Mouse (Mus musculus) embryonic facial prominence, embryonic 13.5 days (tissue): ENCODE results near the gene Glis1. TPM values are rescaled to one million over a fixed set of nuclear protein-coding genes. Genes with fewer than 3 reads are reported as not detected.

ENCODE experiments used
- ATAC-seq: fragments of 200-750 bp; cut with Nextera tagmentation; 2 replicates; pipeline ENCODE4 v1.8.0; 2017; ENCODE audit warnings: low read depth; ENCODE audit not compliant: insufficient number of reproducible peaks, insufficient read depth, low FRiP score, low TSS enrichment
- H3K27ac ChIP-seq: fragments of 300-500 bp; sonication (generic); 2 replicates; pipeline ENCODE4 v1.5.1; 2015; ENCODE audit warnings: moderate library complexity, mild to moderate bottlenecking, inconsistent platforms
- H3K27me3 ChIP-seq: fragments of 300-500 bp; sonication (generic); 2 replicates; pipeline ENCODE4 v1.6.1; 2015; ENCODE audit warnings: mild to moderate bottlenecking, inconsistent platforms
- H3K36me3 ChIP-seq: fragments of 300-500 bp; sonication (generic); 2 replicates; pipeline ENCODE4 v1.6.1; 2015; ENCODE audit warnings: mild to moderate bottlenecking, inconsistent platforms
- H3K4me1 ChIP-seq: fragments of 300-500 bp; sonication (generic); 2 replicates; pipeline ENCODE4 v1.6.1; 2015; ENCODE audit warnings: inconsistent platforms
- H3K4me2 ChIP-seq: fragments of 300-500 bp; sonication (generic); 2 replicates; pipeline ENCODE4 v1.6.1; 2015; ENCODE audit warnings: moderate library complexity, mild to moderate bottlenecking, inconsistent platforms
- H3K4me3 ChIP-seq: fragments of 300-500 bp; sonication (generic); 2 replicates; pipeline ENCODE4 v1.5.1; 2015; ENCODE audit warnings: mild to moderate bottlenecking, inconsistent platforms
- H3K9ac ChIP-seq: fragments of 300-500 bp; sonication (generic); 2 replicates; pipeline ENCODE4 v1.6.1; 2015; ENCODE audit warnings: mild to moderate bottlenecking, inconsistent platforms
- H3K9me3 ChIP-seq: fragments of 300-500 bp; sonication (generic); 2 replicates; pipeline ENCODE4 v1.6.1; 2016; ENCODE audit warnings: inconsistent platforms
- WGBS: fragments of 180-500 bp; shearing (Covaris S2); methylation state at CpG from one replicate; pipeline ENCODE4 v1.1.7; 2015; ENCODE audit warnings: mixed read lengths; 5-methylcytosine and 5-hydroxymethylcytosine counted together
- polyA plus RNA-seq: library from polyadenylated mRNA; unstranded; fragments of >200 nt; fragmentation: Nextera tagmentation; extraction: Ambion mirVana; gene quantifications from 2 replicates; pipeline ENCODE4 v1.2.1, GENCODE M21; 2015

Glis1 gene
- polyA plus RNA-seq, 1 experiment from 2014 or later: 60.4 TPM

DNA sequence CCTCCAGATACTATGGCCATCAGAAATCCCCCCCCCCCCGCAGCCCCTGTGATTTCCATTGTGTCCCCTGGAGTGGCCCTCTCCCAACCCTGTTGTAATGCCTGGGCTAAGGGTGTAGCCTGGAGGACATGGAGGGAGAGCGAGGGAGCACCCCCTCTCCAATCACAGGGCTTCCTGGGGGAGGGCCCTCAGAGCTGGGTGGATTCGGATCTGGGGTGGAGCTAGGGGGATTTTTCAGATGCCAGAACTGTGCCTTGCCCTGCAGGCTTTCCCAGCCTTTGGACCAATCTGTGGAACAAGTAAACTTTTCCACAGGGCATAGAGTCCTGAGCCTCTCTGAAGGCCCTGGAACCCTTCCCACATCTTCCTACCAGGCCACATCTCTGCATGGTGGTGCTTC lies 116.2 kb downstream of the Glis1 start:
- Histone ChIP-seq H3K9ac (no peak overlapping the region), H3K36me3 (no peaks in the 10 kb centered on the region), H3K4me3 (no peak overlapping the region), H3K4me1 (peaks cover 61% of the 10 kb centered on the region), H3K27ac (peak overlapping the region; percentile 72), H3K4me2 (no peak overlapping the region), H3K27me3 (no peaks in the 10 kb centered on the region), H3K9me3 (no peaks in the 10 kb centered on the region)
- no peak for ATAC-seq
- WGBS: 46% methylated on average over 3 of the region's 3 CpGs

DNA sequence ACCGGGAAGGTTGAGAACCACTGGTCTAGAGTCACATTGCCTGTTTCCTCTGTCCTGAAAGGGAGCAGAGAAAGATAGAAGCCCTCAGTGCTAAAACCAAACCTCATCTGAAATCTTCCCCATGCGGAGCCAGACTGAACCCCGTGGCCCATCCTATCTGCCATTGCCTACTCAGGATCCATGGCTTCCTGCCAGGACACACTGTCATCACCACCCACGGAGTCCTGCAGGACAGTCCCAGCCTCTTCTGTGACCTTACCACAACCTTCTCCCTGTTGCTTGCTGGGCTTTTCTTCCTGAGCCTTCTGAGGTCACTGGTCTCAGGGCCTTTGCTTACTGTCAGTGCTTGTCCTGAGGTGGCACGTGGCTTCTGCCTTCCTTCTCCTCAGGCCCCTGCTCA lies 118.3 kb downstream of the Glis1 start:
- no peaks in the 10 kb centered on the region for H3K9me3 ChIP-seq
- ATAC-seq: no peak
- H3K4me2 ChIP-seq: no peak overlapping the region
- H3K27ac ChIP-seq: no peak overlapping the region
- no peaks in the 10 kb centered on the region for H3K36me3 ChIP-seq
- WGBS: 77% methylated on average over 5 of the region's 5 CpGs
- no peak overlapping the region for H3K4me3 ChIP-seq
- no peak overlapping the region for H3K9ac ChIP-seq
- peaks cover 65% of the 10 kb centered on the region for H3K4me1 ChIP-seq
- H3K27me3 ChIP-seq: no peaks in the 10 kb centered on the region

DNA sequence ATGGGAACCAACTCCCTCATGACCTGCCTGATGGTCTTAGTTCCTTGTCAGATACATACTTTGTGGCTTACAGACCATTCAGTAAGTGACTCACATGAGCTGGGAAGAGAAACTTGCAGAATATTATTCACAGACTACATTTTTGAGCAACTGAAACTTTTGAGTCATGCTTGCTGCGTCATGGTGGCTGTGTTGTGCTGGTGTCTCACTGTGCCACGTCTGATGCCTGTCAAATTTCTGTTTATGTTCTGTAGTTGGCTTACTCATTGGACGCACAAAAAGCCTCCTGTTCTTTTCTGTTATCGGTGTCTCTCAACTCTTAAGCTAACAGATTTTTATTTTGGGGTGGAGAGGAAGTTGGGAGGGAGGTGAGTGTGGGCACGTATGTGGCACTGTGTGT lies 119.4 kb downstream of the Glis1 start:
- H3K4me3 ChIP-seq: no peak overlapping the region
- no peak overlapping the region for H3K27ac ChIP-seq
- no peaks in the 10 kb centered on the region for H3K9me3 ChIP-seq
- ATAC-seq: no peak
- no peak overlapping the region for H3K4me2 ChIP-seq
- no peak overlapping the region for H3K9ac ChIP-seq
- no peaks in the 10 kb centered on the region for H3K36me3 ChIP-seq
- 68% methylated on average over 5 of the region's 5 CpGs for WGBS
- no peaks in the 10 kb centered on the region for H3K27me3 ChIP-seq
- peaks cover 74% of the 10 kb centered on the region for H3K4me1 ChIP-seq

DNA sequence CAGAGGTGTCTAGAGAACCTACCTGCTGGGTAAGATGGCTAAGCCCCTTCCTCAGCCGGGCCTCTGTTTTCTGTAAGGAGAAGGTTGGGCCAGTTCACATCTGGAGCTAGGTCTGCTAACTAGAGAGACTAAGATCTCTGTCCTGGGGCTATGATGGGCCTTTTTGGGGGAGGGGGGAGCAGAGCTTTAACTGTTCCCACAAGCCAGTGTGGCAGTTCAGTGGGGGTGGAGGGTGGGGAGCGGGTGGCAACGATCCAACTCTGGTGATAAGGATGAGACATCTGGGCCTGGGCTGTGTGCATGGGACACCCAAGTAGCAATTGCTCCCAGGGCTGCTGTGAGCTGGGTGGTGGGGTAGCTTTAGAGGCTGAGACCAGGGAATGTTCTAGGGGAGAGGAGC lies 124.4 kb downstream of the Glis1 start:
- Histone ChIP-seq H3K4me3 (no peak overlapping the region), H3K9me3 (no peaks in the 10 kb centered on the region), H3K4me1 (peaks cover 56% of the 10 kb centered on the region), H3K9ac (no peak overlapping the region), H3K27me3 (no peaks in the 10 kb centered on the region), H3K36me3 (no peaks in the 10 kb centered on the region), H3K4me2 (no peak overlapping the region), H3K27ac (peak overlapping the region; percentile 16; the same call in 1 of the 2 replicates)
- WGBS: 23% methylated on average over 3 of the region's 3 CpGs
- ATAC-seq: no peak

DNA sequence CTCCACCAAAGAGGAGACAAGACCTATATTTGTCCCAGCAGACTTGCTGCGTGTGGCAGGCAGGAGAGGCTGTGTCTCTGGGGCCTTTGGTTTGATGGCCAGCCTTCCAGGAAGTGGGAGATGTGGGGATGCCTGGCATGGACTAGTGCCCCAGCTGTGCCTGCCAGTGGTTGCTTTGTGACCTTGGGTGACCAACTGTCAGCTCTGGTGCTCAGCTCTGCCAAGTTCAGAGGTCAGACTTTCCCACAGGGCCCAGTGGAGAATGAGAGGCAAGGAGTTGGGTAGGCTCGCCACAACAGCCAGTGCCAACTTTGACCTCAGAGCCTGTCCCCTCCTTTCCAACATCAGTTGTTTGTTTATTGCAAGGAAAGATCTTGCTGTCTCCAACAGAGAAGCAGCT lies 126.7 kb downstream of the Glis1 start:
- ATAC-seq: no peak
- H3K9me3 ChIP-seq: no peaks in the 10 kb centered on the region
- H3K9ac ChIP-seq: no peak overlapping the region
- no peaks in the 10 kb centered on the region for H3K36me3 ChIP-seq
- no peaks in the 10 kb centered on the region for H3K27me3 ChIP-seq
- H3K4me3 ChIP-seq: no peak overlapping the region
- H3K4me1 ChIP-seq: peaks cover 56% of the 10 kb centered on the region
- no peak overlapping the region for H3K4me2 ChIP-seq
- no peak overlapping the region for H3K27ac ChIP-seq
- 88% methylated on average over 2 of the region's 2 CpGs for WGBS

DNA sequence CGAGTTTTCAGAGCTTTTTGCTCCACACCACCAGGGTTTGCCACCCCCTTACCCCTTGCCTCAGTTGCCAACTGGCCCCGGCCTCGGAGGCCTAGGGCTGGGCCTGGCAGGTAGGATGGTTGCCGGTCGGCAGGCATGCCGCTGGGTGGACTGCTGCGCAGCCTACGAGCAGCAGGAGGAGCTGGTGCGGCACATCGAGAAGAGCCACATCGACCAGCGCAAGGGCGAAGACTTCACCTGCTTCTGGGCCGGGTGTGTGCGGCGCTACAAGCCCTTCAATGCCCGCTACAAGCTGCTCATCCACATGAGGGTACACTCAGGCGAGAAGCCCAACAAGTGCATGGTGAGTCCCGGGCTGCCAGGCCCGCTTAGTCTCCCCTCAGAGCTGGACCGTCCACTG lies 133.8 kb downstream of the Glis1 start:
- no peak for ATAC-seq

DNA sequence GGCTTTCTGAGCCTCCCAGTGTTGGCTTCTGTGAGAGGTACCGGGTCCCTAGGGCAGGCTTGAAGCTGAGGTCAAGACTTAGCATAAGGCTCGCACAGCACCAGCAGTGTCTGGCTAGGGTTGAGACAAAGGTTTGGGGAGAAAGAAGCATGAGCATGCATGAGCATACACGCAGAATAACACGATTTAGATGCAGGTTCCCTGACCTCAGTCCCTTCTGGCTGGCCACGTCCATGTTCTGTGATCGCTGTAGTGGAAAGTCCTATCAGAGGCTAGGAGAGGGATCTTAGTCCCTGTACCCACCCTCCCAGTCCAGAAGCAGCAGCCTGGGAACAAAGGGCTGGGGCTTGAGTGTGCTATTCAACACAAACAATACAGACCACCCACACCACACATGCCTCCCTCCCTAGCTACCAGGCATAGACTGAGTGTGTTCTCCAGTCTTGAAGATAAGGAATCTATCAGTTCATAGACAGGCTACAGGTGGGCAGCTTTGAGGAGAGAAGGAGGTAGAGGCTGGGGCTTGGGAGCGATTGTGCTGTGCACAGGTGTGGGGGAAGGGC lies 134.6 kb downstream of the Glis1 start:
- Histone ChIP-seq H3K9ac (no peak overlapping the region), H3K27me3 (peaks cover 6% of the 10 kb centered on the region), H3K27ac (no peak overlapping the region), H3K36me3 (peaks cover 10% of the 10 kb centered on the region; the same call in 1 of the 2 replicates), H3K9me3 (no peaks in the 10 kb centered on the region), H3K4me3 (no peak overlapping the region), H3K4me2 (no peak overlapping the region), H3K4me1 (peaks cover 42% of the 10 kb centered on the region)
- WGBS: 88% methylated on average over 7 of the region's 7 CpGs
- no peak for ATAC-seq

More for the DNA sequence above, 133.8 kb downstream of the Glis1 start:
- WGBS: 74% methylated on average over 21 of the region's 21 CpGs
- Histone ChIP-seq H3K4me2 (no peak overlapping the region), H3K4me1 (peaks cover 42% of the 10 kb centered on the region), H3K27ac (no peak overlapping the region), H3K9ac (no peak overlapping the region), H3K27me3 (peaks cover 6% of the 10 kb centered on the region; the same call in 1 of the 2 replicates), H3K9me3 (no peaks in the 10 kb centered on the region), H3K36me3 (peaks cover 10% of the 10 kb centered on the region; the same call in 1 of the 2 replicates), H3K4me3 (no peak overlapping the region)

DNA sequence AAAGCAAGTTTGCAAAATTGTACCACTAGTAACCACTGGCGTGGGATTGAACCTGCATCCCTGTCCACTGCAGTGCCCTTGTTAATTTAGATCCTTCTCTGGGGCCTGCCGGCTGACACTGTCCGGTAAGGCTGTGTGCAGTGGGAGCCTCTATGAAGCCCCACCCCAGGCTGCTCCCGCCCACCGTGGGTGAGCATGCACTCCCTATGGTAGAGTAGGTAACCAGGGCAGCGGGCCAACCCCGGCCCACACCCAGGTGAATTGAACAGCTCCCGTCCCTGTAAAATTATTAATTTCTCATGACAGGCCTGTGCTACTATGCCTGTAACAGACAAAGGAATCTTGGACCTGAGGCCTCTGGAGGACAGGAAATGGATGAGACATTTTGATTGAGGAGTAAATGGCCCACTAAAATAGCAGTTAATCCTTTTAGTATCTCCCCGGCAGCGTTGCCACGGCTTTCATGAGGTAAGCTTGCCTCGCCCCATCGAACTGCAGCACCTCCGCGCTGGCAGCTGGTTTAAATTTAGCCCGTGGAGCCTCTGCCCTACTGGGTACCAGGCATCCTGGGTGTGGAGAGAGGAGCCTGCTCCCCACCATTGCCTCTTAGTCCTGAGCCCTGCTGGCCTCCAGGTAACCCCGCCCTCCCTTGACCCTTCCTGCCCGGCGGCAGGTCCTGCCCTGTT lies 136.1 kb downstream of the Glis1 start:
- H3K9ac ChIP-seq: no peak overlapping the region
- H3K4me1 ChIP-seq: peaks cover 47% of the 10 kb centered on the region
- no peak overlapping the region for H3K4me2 ChIP-seq
- ATAC-seq: no peak
- H3K4me3 ChIP-seq: no peak overlapping the region
- no peaks in the 10 kb centered on the region for H3K9me3 ChIP-seq
- H3K27me3 ChIP-seq: peaks cover 6% of the 10 kb centered on the region
- WGBS: 32% methylated on average over 19 of the region's 19 CpGs
- H3K36me3 ChIP-seq: peaks cover 10% of the 10 kb centered on the region; the same call in 1 of the 2 replicates
- H3K27ac ChIP-seq: peak overlapping the region; percentile 1; the same call in 1 of the 2 replicates

DNA sequence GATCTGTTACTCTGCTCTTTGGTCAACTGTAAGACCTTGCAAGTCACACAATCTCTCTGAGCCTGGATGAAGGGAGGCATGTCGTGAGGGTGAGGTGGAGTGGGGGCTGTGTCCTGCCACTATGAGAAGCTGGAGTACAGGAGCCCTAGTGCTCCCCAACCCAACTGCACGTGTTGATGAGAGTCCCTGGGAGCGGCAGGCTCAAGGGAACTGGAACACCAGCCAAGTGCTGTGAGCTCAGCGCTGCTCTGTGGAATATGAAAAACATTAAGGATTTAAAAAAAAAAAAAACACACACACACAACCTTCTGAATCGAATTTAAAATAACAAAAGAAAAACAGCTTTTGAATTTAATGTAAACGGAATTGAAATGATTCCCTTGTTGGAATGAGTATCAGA lies 141.4 kb downstream of the Glis1 start:
- H3K27me3 ChIP-seq: no peaks in the 10 kb centered on the region; the same call in 1 of the 2 replicates
- no peaks in the 10 kb centered on the region for H3K36me3 ChIP-seq
- H3K4me1 ChIP-seq: peaks cover 71% of the 10 kb centered on the region
- H3K4me2 ChIP-seq: no peak overlapping the region
- peak overlapping the region; percentile 52; the same call in 1 of the 2 replicates for H3K27ac ChIP-seq
- no peaks in the 10 kb centered on the region for H3K9me3 ChIP-seq
- 33% methylated on average over 6 of the region's 6 CpGs for WGBS
- ATAC-seq: no peak
- H3K4me3 ChIP-seq: no peak overlapping the region
- H3K9ac ChIP-seq: no peak overlapping the region

DNA sequence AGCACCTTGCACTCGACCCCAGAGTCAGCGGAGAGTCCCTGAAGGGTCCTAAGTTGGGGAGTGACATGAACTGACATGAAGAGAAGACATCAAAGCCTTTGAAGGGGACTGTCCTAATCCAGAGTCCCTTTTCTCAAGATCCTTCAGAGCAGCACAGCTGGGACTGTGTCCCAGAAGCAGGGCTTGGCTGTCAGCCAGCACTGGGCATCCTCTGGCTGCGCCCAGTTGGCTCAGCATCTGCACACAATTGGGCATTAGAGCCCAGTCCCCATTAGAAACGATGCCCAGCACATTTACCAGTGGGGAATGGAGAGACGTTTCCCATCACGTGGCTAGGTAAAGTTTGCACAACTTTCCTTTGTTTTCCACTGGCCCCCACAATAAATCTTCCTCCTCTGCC lies 142.4 kb downstream of the Glis1 start:
- H3K27ac ChIP-seq: peak overlapping the region; percentile 68; the same call in 1 of the 2 replicates
- no peaks in the 10 kb centered on the region; the same call in 1 of the 2 replicates for H3K27me3 ChIP-seq
- no peak overlapping the region for H3K4me2 ChIP-seq
- H3K9me3 ChIP-seq: no peaks in the 10 kb centered on the region
- no peak for ATAC-seq
- H3K4me1 ChIP-seq: peaks cover 67% of the 10 kb centered on the region
- WGBS: 54% methylated on average over 6 of the region's 6 CpGs
- no peak overlapping the region for H3K9ac ChIP-seq
- no peak overlapping the region for H3K4me3 ChIP-seq
- H3K36me3 ChIP-seq: no peaks in the 10 kb centered on the region

DNA sequence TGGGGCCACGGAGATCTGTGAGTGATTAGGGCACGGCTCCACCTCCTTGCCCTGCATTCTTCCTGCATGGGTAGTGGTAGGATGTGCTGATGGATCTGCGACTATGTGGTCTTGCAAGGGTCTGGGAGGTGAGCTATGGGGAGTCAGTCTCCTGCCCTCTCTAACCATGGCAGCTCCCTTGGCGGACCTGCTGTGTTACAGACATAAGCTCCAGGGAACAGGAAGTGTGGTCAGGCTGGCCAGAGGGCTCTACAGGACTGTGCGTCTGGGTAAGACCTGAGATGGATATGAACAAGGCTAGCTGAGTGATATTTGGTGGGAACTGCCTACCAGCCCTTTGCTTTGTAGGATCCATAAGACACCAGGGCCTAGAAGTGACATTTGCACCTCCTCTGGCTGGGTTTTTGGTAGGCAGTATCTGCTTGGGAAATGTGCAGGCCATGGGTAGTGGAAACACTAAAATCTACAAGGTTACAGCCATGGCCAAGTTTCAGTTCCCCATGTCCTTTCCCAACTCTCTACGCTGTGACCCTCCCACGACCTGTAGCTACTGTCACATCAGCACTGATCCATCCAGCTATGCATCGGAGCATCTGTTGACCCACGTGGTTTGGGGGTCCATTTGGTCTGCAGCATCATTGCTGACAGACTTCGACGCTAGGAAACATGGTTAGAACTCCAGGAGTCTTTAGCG lies 142.9 kb downstream of the Glis1 start:
- Histone ChIP-seq H3K9me3 (no peaks in the 10 kb centered on the region), H3K36me3 (0 out of 2 replicates have a peak, but pooled peaks cover 4% of the 10 kb centered on the region), H3K9ac (no peak overlapping the region), H3K4me3 (no peak overlapping the region), H3K4me1 (peaks cover 65% of the 10 kb centered on the region), H3K27ac (0 out of 2 replicates have a peak overlapping the region, but pooled peaks have one; percentile 28), H3K4me2 (no peak overlapping the region), H3K27me3 (no peaks in the 10 kb centered on the region; the same call in 1 of the 2 replicates)
- no peak for ATAC-seq
- WGBS: 83% methylated on average over 12 of the region's 12 CpGs
